Mouse (Mus musculus): Measurements from ENCODE around the gene Colec11. TPM values are rescaled to one million over a fixed set of nuclear protein-coding genes. Genes with fewer than 3 reads are reported as not detected.

The Colec11 gene
- total RNA-seq, 2 experiments from 2014 or later: 0.99 TPM; not detected in 1

DNA sequence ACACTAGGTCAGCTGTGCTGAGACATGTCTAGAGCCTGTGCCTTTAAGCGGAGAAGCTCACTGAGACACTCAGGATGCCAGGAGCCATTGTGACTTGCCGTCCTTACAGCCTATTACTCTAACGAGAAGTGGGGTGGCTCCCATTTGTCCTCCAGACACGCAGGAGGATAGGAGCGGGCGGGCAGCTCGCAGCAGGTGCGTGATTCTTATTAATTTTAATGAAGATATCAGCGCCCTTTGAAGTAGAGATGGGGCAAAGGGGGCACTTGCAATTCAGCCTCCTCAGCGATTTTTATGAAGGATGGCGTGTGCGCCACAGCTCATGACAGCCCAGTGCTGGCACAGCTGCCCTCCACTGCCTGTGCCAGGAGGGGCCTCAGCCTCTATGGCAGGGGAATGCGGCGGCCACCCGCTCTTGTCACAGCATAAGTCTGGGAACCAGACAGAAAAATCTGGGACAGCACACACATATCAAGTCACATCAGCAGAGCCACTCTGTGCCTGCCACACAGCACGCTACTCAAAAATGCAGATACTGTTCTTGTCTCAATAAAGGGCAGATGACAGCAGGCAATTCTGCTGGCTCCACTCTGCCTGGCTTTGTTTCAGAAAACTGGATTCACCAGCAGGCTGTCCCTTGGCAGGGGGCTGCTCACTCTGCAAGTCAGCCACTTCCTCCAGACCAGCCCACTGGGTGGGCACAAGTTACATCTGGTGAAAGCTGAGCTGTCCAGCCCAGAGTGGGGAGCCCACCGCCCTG lies 15.5 kb downstream of the Colec11 start:
- ATAC-seq (replicated peaks; ENCODE audit: low FRiP score, low TSS enrichment, poor library complexity, severe bottlenecking): no peak

GRCm38 (mm10) chr12:28603494-28603893 lies 19.7 kb downstream of the Colec11 start:
- no peak for ATAC-seq (replicated peaks; ENCODE audit: low FRiP score, low TSS enrichment, poor library complexity, severe bottlenecking)

DNA sequence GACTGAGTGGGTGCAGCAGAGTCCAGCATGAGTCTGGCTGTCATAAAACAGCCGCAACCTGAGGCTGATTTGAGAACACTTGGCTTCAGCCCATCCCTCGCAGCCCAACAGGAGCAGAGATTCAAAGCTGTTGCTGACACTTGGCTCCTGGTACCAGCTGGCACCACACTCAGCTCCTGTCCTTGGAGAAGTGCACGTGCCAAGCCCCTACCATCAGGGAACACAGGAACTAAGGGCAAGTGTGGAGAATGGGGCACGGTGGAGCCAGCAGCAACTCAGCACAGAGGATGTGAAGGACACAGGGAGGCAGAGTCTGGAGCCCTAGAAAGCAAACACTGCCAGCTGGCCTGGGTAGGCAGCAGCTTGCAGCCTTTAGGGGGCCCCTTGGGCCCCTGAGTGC lies 20.9 kb downstream of the Colec11 start:
- ATAC-seq (replicated peaks; ENCODE audit: low FRiP score, low TSS enrichment, poor library complexity, severe bottlenecking): no peak

DNA sequence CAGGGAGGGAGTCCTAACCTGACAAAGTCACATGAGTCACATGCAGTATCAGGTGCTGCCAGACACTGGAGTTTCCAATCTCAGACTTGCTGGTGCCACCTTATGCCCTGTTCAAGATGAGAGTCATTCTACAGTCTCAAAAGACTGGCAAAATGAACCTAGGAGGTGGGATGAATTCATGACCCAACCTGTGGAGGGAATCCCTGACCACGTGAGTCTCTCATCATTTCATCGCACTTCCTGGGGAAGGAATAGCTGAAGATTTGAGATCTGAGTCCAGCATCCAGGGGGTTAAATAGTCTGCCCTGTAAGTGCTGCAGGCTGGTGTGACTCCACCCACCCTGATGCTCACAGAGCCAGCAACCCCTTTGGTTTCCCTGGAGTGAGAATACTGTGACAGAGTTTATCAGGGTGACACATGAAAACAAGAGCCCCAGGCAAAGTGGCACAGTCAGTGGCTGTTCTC lies 24.6 kb downstream of the Colec11 start:
- no peak for ATAC-seq (replicated peaks; ENCODE audit: low FRiP score, low TSS enrichment, poor library complexity, severe bottlenecking)

DNA sequence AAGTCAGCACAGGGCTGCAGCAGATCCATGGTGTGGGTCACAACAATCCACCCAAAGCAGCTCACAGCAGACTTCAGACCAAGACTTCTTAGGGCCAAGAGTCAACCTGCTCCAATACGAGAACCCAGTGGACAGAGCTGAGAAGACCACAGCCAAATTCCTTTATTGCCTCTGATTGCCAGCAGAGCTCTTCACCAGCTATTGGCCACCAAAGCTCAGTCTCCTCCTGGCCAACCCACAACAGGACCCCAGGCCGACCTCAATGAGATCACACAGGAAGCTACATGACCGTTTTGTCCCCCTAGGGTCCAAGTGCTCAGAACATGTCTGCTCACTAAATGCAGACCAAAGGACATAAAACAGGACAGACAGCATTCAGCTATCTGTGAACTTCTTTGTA lies 25.1 kb downstream of the Colec11 start:
- ATAC-seq (replicated peaks; ENCODE audit: low FRiP score, low TSS enrichment, poor library complexity, severe bottlenecking): no peak

DNA sequence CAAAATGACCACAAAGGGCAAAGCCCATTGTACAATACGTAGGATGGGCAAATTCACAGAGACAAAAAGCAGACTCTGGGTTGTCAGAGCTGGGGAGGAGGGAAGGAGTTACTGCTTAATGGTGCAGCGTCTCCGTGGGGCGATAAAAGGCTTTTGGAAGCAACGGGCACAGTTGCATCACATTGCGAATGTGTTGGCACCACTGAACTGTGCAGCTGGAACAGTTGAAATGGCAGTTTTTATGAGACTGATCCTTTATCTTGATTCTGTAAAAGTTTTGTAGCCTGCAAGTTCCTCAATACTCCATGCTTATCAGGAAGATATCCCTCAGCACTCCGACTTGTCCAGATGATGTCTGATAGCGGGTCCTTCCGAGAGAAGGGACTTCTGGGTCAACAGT lies 25.5 kb downstream of the Colec11 start:
- ATAC-seq (replicated peaks; ENCODE audit: low FRiP score, low TSS enrichment, poor library complexity, severe bottlenecking): no peak

DNA sequence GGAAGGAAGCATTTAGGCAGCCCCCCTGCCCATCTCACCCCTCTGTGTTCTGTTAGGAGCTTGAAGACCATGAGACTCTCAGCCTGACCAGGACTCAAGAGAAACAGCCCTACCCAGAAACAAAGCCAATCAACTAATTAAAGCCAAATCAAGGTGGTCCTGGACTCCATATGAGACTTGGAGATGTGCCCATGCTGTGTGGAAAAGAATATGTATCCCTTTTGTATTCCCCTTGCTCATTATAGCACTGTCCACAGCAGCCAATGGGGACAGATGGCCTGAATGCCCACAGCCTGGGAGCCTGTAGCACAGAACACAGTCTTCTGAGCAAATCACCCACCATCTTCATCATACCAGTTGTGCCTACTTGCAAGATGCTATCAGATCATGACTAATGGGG lies 26.3 kb downstream of the Colec11 start:
- ATAC-seq (replicated peaks; ENCODE audit: low FRiP score, low TSS enrichment, poor library complexity, severe bottlenecking): no peak

DNA sequence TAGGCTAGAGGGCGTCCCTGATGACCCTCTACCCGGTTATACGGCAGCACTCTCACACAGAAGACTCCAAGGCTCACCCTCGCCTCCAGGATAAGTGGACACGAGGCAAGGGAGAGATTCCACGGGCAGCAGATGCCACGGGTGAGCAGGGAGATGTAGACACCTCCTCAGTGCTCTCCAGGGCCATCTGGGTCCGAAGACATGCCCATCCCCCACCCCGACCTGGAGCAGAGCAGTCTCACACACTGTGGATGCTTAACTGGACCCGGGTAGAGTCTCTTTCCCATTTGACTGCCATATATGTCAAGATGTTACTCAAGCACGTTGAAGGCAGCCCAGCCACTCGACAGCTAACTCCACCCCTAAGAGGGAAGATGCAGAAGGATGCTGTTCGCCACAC lies 32.7 kb downstream of the Colec11 start:
- no peak for ATAC-seq (replicated peaks; ENCODE audit: low FRiP score, low TSS enrichment, poor library complexity, severe bottlenecking)

DNA sequence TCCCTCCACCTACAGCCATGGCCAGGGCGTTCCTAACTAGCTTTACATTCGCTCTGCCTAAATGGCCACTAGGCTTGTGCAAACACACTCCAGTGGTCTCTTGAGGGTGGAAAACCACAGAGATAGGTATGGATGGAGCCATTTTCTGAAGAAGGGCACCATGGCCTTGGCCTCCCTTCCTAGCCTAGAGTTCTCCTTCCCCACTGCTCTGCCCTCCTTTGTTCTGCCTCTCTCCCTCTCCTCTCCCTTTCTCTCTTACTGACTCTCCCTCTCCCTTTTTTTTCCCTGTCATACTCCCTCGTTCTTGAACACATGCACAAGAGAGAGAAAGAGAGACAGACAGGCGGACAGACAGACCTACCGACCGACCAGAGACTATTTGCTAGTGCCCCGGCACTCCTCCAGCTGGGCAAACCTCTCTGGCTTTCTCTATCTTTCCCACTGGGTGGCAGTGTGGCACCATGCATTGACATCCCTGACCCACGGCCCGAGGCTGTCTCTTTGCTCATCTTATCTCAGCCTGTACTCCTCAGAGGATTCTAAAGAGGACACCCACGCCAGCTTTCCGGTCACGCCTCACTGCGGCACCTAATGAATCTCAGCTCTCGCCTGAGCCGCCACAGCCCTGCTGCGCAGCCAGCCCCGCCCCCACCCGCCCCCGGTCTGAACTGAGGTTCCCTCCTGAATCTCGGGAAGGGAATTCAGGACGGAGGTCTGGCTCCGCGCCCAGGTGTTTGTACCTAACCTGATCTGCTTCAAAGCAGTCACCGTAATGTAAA lies 33.9 kb downstream of the Colec11 start:
- ATAC-seq (replicated peaks; ENCODE audit: low FRiP score, low TSS enrichment, poor library complexity, severe bottlenecking): peak; percentile 95

DNA sequence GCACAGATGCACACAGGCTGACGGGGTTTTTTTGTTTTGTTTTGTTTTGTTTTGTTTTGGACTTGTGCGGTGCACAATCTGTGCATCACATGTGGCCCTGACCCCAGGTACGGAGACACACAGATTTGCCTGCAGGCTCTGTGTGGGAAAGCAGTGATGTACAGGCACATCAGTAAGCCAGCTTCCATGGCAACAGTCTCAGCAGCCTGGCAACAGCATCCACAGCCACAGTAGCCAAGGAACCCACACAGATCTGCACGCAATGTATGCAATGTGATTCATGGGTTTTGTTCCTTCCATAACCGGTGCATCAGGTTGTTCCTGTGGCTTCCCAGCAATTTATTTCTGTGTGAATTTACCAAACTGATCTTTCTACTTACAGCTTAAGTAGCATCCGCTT lies 35.2 kb downstream of the Colec11 start:
- ATAC-seq (replicated peaks; ENCODE audit: low FRiP score, low TSS enrichment, poor library complexity, severe bottlenecking): no peak

- no peak for ATAC-seq (replicated peaks; ENCODE audit: low FRiP score, low TSS enrichment, poor library complexity, severe bottlenecking)
These were observed 39.1 kb downstream of the Colec11 start for GRCm38 (mm10) chr12:28584036-28584435.

DNA sequence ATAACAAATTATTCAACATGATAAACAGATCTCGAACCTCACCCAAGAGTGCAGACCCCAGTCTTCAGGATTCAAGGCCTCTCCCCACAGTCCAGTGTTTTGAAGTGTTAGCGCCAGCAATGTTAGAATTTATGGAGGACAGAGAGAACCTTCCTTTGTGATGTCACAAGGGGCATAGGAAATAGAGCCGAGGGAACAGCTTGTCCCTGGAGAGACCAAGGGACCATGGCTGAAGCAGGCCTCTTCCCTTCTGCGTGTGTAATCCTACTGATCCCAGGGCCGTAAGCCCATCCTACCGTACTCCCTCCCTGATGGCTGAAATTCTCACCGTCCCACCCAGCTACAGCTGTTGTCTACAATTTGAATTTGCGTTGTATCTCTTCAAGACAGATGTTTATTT lies 40.8 kb downstream of the Colec11 start, which contains the start of gene Allc:
Gene Allc (minus strand): TSS at position 101 of the 400 bp plus-strand sequence.
- no peak for ATAC-seq (replicated peaks; ENCODE audit: low FRiP score, low TSS enrichment, poor library complexity, severe bottlenecking)

GRCm38 (mm10) chr12:28579132-28579531 lies 44.0 kb downstream of the Colec11 start:
- ATAC-seq (replicated peaks; ENCODE audit: low FRiP score, low TSS enrichment, poor library complexity, severe bottlenecking): peak; percentile 41; the same call in 1 of the 2 replicates

DNA sequence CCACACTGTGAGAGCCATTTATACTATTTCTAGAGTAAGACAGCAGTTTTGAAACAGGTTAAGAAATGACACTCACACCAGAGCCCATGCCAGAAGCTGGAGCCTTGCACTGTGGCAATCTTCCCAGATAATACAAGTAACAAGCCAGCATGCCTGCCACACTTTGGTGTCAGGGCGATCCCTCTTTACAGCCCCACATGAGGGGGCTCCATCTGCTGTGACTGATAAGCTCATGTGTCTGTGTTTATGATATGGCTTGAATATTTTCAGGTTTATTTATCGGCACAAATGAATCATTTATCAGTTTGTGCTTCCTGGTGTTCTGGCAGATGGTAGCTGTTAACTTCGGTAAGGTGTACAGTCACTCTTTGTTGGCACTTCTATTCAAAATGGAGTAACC lies 45.0 kb downstream of the Colec11 start:
- no peak for ATAC-seq (replicated peaks; ENCODE audit: low FRiP score, low TSS enrichment, poor library complexity, severe bottlenecking)

DNA sequence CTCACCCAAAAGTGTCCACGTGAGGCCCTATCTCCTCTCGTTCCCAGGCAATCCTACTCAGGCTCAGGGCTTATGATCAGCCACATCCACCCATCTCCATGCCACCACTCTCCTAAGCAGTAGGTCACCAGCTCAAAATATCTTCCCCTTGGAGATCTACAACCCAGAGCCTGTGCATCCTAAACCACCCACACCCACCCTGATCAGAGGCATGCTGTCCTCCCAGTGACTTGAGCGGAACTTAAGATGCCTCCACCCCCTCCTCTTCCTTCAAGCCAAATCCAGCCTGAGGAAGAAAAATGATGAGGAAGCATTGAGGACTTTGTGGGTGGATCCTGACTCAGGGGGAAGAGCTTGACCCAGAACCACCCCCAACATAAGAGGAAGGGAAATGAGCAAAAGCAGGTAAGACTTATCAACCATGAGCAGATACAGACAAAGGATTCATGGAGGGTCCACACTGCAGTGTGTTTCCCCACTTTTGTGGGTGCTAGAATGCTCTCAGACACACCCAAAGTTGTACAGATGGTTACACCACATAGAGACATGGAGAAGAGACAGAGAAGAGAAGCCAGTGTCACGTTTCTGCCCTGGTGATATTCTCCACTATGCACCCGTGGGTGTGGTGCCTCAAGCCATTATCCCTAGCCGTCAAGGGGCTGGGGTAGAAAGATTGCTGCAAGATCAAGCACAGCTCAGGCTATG lies 47.7 kb downstream of the Colec11 start:
- ATAC-seq (replicated peaks; ENCODE audit: low FRiP score, low TSS enrichment, poor library complexity, severe bottlenecking): no peak

DNA sequence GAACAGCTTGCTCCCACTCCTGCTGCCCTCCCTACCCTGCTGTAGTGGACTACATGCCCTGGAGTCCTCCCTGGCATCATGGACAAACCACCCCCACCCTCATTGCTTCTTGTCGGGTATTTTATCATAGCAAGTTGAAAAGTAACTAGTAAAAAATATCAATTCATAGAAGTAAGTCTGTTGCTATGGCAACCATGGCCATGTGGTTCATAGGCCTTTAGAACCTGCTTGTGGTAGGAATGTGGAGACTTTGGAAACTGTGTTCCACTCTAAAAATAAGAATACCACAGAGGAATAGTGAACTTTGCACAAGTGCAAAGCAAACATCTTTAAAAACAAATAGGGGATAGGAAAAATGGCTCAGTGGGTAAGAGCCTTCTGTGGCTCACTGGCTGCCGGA lies 50.9 kb downstream of the Colec11 start:
- ATAC-seq (replicated peaks; ENCODE audit: low FRiP score, low TSS enrichment, poor library complexity, severe bottlenecking): no peak

- no peak for ATAC-seq (replicated peaks; ENCODE audit: low FRiP score, low TSS enrichment, poor library complexity, severe bottlenecking)
These were observed 70.9 kb downstream of the Colec11 start, which contains the start of gene Dcdc2c for GRCm38 (mm10) chr12:28552299-28552698. Gene Dcdc2c, minus strand, starts transcription at chr12:28552399.

DNA sequence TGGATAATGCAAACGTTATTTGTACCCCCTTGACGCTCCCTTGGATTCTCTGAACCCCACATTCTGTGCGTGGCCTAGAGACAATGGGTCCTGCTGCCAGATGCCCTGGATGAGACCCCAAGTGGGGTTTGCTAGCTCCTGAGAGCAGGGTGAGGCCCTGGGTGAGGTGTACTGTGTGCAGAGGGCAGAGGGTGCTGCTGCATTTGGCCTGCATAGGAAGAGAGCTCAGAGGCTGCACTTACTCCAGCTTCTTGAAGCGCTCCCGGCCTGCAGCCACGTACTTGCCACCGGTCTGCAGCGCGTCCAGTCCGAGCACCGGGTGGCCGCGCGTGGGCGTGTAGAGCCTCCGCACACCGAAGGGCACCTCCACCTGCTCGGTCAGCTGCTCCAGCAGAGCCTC lies 71.4 kb downstream of the Colec11 start:
- ATAC-seq (replicated peaks; ENCODE audit: low FRiP score, low TSS enrichment, poor library complexity, severe bottlenecking): no peak

DNA sequence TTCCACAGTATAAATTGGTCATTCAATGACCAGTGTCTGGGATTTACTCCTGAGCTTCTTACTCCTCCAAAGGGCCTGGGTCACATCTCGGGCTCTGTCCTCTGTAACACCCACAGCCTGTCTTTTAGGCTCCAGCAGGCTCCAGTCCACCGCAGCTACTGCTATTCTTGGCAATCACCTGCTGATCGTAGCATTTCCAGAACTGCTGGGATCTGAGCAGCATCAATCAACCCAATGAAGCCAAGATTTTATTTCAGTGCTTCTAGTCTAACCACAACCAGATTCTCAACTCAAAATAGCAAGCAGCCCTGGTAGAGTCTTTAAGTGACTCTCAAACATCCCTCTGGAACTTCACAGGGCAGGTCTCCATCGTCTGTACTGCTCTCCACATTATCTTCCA lies 74.3 kb downstream of the Colec11 start:
- no peak for ATAC-seq (replicated peaks; ENCODE audit: low FRiP score, low TSS enrichment, poor library complexity, severe bottlenecking)

All from megakaryocyte-erythroid progenitor cell, adult 5-6 weeks (primary cell).